Mouse (Mus musculus): Measurements from ENCODE around the gene Wdsub1. TPM values are rescaled to one million over a fixed set of nuclear protein-coding genes. Genes with fewer than 3 reads are reported as not detected.
A peak's percentile ranks its signal among the peaks of the same experiment; 100 is the strongest.

Gene Wdsub1
- polyA plus RNA-seq, 1 experiment from 2014 or later, result 34.2 TPM

- no peak for ATAC-seq (ENCODE audit: insufficient number of reproducible peaks, low FRiP score, low TSS enrichment, low read depth)
- Histone ChIP-seq H3K27me3 (no peaks in the 10 kb centered on the region), H3K4me1 (peaks cover 9% of the 10 kb centered on the region; the same call in 1 of the 2 replicates), H3K36me3 (peaks cover 64% of the 10 kb centered on the region), H3K4me2 (no peak overlapping the region), H3K9ac (no peak overlapping the region), H3K27ac (peak overlapping the region; percentile 59), H3K4me3 (no peak overlapping the region), H3K9me3 (no peaks in the 10 kb centered on the region)
- WGBS, result 61% methylated on average over 12 of the region's 12 CpGs
These were observed 41.0 kb downstream of the Wdsub1 start for GRCm38 (mm10) chr2:59841189-59841939.

DNA sequence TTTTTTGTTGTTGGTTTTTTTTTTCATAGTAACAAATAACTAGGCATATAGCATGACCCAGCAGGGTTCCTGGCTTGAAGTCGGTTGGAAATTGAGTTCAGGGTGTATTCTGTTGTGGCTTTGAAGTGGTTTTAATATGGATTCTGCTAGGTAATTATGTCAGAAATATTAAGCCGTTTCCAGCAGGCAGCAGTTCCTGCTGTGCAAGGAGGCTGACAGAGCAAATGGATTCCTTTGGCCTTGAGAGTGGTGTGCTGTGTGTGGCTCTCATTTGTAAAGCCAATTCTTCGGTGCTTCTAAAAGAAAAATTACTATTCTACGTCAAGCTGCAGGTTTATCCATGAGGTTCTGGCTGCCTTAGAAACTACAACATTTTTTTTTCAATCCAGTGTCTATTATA is 42.2 kb downstream of the Wdsub1 start:
- no peak overlapping the region for H3K4me3 ChIP-seq
- no peak overlapping the region for H3K9ac ChIP-seq
- peaks cover 64% of the 10 kb centered on the region for H3K36me3 ChIP-seq
- peaks cover 9% of the 10 kb centered on the region; the same call in 1 of the 2 replicates for H3K4me1 ChIP-seq
- WGBS, result 32% methylated on average over 4 of the region's 4 CpGs
- ATAC-seq (ENCODE audit: insufficient number of reproducible peaks, low FRiP score, low TSS enrichment, low read depth), result no peak
- H3K4me2 ChIP-seq, result no peak overlapping the region
- no peak overlapping the region; the same call in 1 of the 2 replicates for H3K27ac ChIP-seq
- no peaks in the 10 kb centered on the region for H3K9me3 ChIP-seq
- no peaks in the 10 kb centered on the region for H3K27me3 ChIP-seq

DNA sequence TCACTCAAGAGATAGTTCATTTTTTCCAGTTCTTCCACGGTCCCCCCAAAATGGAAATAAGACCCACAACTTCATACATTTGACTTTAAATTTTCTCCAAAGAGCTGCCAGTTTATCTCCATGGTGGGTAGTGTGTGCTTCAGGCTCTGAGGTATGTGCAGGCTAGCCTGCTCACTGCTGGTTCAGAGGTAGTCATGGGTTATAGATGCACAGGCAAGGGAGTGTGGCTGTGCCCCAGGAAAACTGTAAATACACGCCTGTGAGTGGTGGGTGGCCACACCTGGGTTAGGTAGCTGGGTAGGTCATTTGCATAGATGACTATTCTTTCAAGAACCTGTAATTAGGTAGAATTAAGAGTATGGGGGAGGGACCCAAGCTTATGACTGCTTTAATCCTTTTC is 42.6 kb downstream of the Wdsub1 start:
- H3K4me3 ChIP-seq, result no peak overlapping the region
- no peak overlapping the region for H3K9ac ChIP-seq
- H3K4me2 ChIP-seq, result no peak overlapping the region
- H3K27me3 ChIP-seq, result no peaks in the 10 kb centered on the region
- ATAC-seq (ENCODE audit: insufficient number of reproducible peaks, low FRiP score, low TSS enrichment, low read depth), result no peak
- H3K9me3 ChIP-seq, result no peaks in the 10 kb centered on the region
- WGBS, result 43% methylated on average over 2 of the region's 2 CpGs
- H3K4me1 ChIP-seq, result peaks cover 9% of the 10 kb centered on the region; the same call in 1 of the 2 replicates
- no peak overlapping the region; the same call in 1 of the 2 replicates for H3K27ac ChIP-seq
- H3K36me3 ChIP-seq, result peaks cover 68% of the 10 kb centered on the region

GRCm38 (mm10) chr2:59838825-59839224 is 43.6 kb downstream of the Wdsub1 start:
- Histone ChIP-seq H3K4me3 (no peak overlapping the region), H3K4me2 (no peak overlapping the region), H3K9ac (no peak overlapping the region), H3K27ac (no peak overlapping the region; the same call in 1 of the 2 replicates), H3K9me3 (no peaks in the 10 kb centered on the region), H3K27me3 (no peaks in the 10 kb centered on the region), H3K36me3 (peaks cover 73% of the 10 kb centered on the region), H3K4me1 (peaks cover 9% of the 10 kb centered on the region; the same call in 1 of the 2 replicates)
- no peak for ATAC-seq (ENCODE audit: insufficient number of reproducible peaks, low FRiP score, low TSS enrichment, low read depth)
- WGBS, result 82% methylated on average over 8 of the region's 8 CpGs

DNA sequence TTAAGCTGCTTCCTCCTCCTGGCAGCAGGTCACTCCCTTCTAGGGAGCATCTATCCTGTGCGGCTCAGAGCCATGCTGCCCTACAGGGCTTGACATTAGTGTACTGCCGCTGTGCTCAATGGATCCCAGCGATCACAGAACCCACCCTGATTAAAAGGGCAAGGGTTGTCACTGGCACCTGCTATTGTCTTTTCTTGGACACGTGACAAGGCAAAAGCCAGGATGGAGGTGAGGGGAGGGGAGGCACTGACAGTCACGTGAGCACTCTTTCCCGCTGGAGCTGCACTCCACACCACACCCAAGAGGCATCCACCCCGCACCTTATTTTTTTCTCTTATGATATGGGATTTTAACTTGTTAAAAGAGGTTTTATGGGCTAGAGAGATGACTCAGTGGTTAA is 50.6 kb downstream of the Wdsub1 start:
- Histone ChIP-seq H3K4me1 (peaks cover 29% of the 10 kb centered on the region), H3K9ac (no peak overlapping the region), H3K27ac (no peak overlapping the region), H3K4me3 (no peak overlapping the region), H3K9me3 (no peaks in the 10 kb centered on the region), H3K36me3 (peaks cover 51% of the 10 kb centered on the region), H3K4me2 (no peak overlapping the region), H3K27me3 (no peaks in the 10 kb centered on the region)
- no peak for ATAC-seq (ENCODE audit: insufficient number of reproducible peaks, low FRiP score, low TSS enrichment, low read depth)
- 80% methylated on average over 7 of the region's 7 CpGs for WGBS

DNA sequence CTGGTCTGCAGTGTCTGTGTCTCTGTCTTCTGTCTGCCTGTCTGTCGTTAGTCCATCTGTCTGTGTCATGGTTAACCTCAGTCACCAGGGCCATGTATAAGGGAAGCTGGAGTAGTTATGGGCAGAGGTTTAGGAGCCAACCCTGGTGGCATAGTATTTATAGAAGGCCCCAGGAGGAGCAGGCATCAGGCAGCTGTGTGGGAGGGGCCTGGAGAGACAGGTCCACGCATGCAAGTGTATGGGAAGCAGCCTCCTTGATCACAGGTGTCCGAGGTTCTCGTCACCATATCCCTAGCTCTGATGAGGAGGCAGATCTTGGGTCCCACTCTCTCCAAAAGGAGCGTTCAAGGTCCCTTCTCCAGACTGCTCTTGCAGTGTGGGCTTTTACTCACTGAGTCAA is 51.5 kb downstream of the Wdsub1 start:
- peaks cover 29% of the 10 kb centered on the region for H3K4me1 ChIP-seq
- no peaks in the 10 kb centered on the region for H3K9me3 ChIP-seq
- peaks cover 46% of the 10 kb centered on the region for H3K36me3 ChIP-seq
- H3K27me3 ChIP-seq, result no peaks in the 10 kb centered on the region
- no peak overlapping the region for H3K4me3 ChIP-seq
- no peak for ATAC-seq (ENCODE audit: insufficient number of reproducible peaks, low FRiP score, low TSS enrichment, low read depth)
- 74% methylated on average over 5 of the region's 5 CpGs for WGBS
- H3K9ac ChIP-seq, result no peak overlapping the region
- no peak overlapping the region for H3K4me2 ChIP-seq
- H3K27ac ChIP-seq, result peak overlapping the region; percentile 40; the same call in 1 of the 2 replicates

DNA sequence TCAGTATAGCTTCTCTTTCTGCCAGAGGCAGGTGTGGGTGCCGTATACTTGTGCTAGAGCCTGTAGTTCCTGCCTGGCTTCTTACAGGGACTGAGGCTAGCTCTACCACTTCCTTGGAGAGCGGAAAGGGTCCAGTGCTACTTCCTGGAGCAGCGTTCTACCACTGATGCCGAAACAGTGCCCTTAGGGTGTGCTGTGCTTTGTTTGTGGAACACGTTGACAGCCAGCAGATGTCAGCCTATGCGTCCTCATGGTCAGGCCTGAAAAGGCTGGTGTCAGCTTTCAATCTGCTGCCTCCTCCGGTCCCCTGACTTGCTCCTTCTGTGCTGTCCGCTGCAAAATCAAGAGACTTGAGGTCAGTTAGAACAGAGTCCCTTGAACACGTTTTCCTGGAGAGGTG is 52.2 kb downstream of the Wdsub1 start:
- peaks cover 39% of the 10 kb centered on the region for H3K36me3 ChIP-seq
- ATAC-seq (ENCODE audit: insufficient number of reproducible peaks, low FRiP score, low TSS enrichment, low read depth), result no peak
- no peak overlapping the region for H3K4me2 ChIP-seq
- H3K4me3 ChIP-seq, result no peak overlapping the region
- no peak overlapping the region for H3K9ac ChIP-seq
- H3K27me3 ChIP-seq, result no peaks in the 10 kb centered on the region
- H3K27ac ChIP-seq, result peak overlapping the region; percentile 74; the same call in 1 of the 2 replicates
- WGBS, result 26% methylated on average over 9 of the region's 9 CpGs
- no peaks in the 10 kb centered on the region for H3K9me3 ChIP-seq
- peaks cover 29% of the 10 kb centered on the region for H3K4me1 ChIP-seq

- peaks cover 35% of the 10 kb centered on the region for H3K36me3 ChIP-seq
- 61% methylated on average over 7 of the region's 7 CpGs for WGBS
- H3K4me2 ChIP-seq, result no peak overlapping the region
- no peak overlapping the region for H3K4me3 ChIP-seq
- no peaks in the 10 kb centered on the region for H3K27me3 ChIP-seq
- no peak for ATAC-seq (ENCODE audit: insufficient number of reproducible peaks, low FRiP score, low TSS enrichment, low read depth)
- H3K9ac ChIP-seq, result no peak overlapping the region
- peak overlapping the region; percentile 74; the same call in 1 of the 2 replicates for H3K27ac ChIP-seq
- H3K9me3 ChIP-seq, result no peaks in the 10 kb centered on the region
- peaks cover 29% of the 10 kb centered on the region for H3K4me1 ChIP-seq
These were observed 52.7 kb downstream of the Wdsub1 start for GRCm38 (mm10) chr2:59829718-59830117.

GRCm38 (mm10) chr2:59828777-59829508 is 53.4 kb downstream of the Wdsub1 start:
- peaks cover 34% of the 10 kb centered on the region for H3K36me3 ChIP-seq
- 15% methylated on average over 14 of the region's 14 CpGs for WGBS
- ATAC-seq (ENCODE audit: insufficient number of reproducible peaks, low FRiP score, low TSS enrichment, low read depth), result peak; percentile 59; the same call in 1 of the 2 replicates
- H3K4me3 ChIP-seq, result no peak overlapping the region
- peaks cover 29% of the 10 kb centered on the region for H3K4me1 ChIP-seq
- H3K4me2 ChIP-seq, result no peak overlapping the region
- H3K27me3 ChIP-seq, result no peaks in the 10 kb centered on the region
- no peaks in the 10 kb centered on the region for H3K9me3 ChIP-seq
- H3K27ac ChIP-seq, result peak overlapping the region; percentile 74
- no peak overlapping the region for H3K9ac ChIP-seq

GRCm38 (mm10) chr2:59828103-59828655 is 54.2 kb downstream of the Wdsub1 start:
- peaks cover 30% of the 10 kb centered on the region for H3K36me3 ChIP-seq
- H3K9ac ChIP-seq, result no peak overlapping the region
- H3K27ac ChIP-seq, result 0 out of 2 replicates have a peak overlapping the region, but pooled peaks have one; percentile 74
- H3K27me3 ChIP-seq, result no peaks in the 10 kb centered on the region
- WGBS, result 48% methylated on average over 11 of the region's 11 CpGs
- H3K9me3 ChIP-seq, result no peaks in the 10 kb centered on the region
- no peak overlapping the region for H3K4me3 ChIP-seq
- H3K4me2 ChIP-seq, result no peak overlapping the region
- no peak for ATAC-seq (ENCODE audit: insufficient number of reproducible peaks, low FRiP score, low TSS enrichment, low read depth)
- peaks cover 29% of the 10 kb centered on the region for H3K4me1 ChIP-seq

- H3K27me3 ChIP-seq, result no peaks in the 10 kb centered on the region
- H3K4me2 ChIP-seq, result no peak overlapping the region
- no peak for ATAC-seq (ENCODE audit: insufficient number of reproducible peaks, low FRiP score, low TSS enrichment, low read depth)
- no peaks in the 10 kb centered on the region for H3K9me3 ChIP-seq
- H3K36me3 ChIP-seq, result peaks cover 33% of the 10 kb centered on the region
- no peak overlapping the region for H3K4me3 ChIP-seq
- no peak overlapping the region for H3K27ac ChIP-seq
- 90% methylated on average over 4 of the region's 4 CpGs for WGBS
- no peak overlapping the region for H3K9ac ChIP-seq
- H3K4me1 ChIP-seq, result peaks cover 27% of the 10 kb centered on the region
These were observed 57.0 kb downstream of the Wdsub1 start for GRCm38 (mm10) chr2:59825380-59825779.

- Histone ChIP-seq H3K27me3 (no peaks in the 10 kb centered on the region), H3K9ac (no peak overlapping the region), H3K27ac (no peak overlapping the region), H3K36me3 (peaks cover 44% of the 10 kb centered on the region), H3K9me3 (no peaks in the 10 kb centered on the region), H3K4me1 (peaks cover 16% of the 10 kb centered on the region), H3K4me2 (no peak overlapping the region), H3K4me3 (no peak overlapping the region)
- 66% methylated on average over 8 of the region's 8 CpGs for WGBS
- ATAC-seq (ENCODE audit: insufficient number of reproducible peaks, low FRiP score, low TSS enrichment, low read depth), result no peak
These were observed 58.1 kb downstream of the Wdsub1 start for GRCm38 (mm10) chr2:59824289-59824688.

Data from limb, embryonic 15.5 days (tissue).